Mouse (Mus musculus) neural tube, embryonic 13.5 days (tissue): ENCODE results near the gene Gucy1b2. TPM values are rescaled to one million over a fixed set of nuclear protein-coding genes. Genes with fewer than 3 reads are reported as not detected.

Source experiments
- ATAC-seq: fragments of 200-750 bp; cut with Nextera tagmentation; 2 replicates; pipeline ENCODE4 v1.8.0; 2017; ENCODE audit warnings: low read depth, mild to moderate bottlenecking, moderate TSS enrichment, moderate library complexity
- H3K27ac ChIP-seq: fragments of 300-500 bp; sonication (generic); replicated peaks from 2 replicates; pipeline ENCODE4 v1.5.1; 2015; ENCODE audit warnings: moderate library complexity, mild to moderate bottlenecking, inconsistent platforms
- H3K27me3 ChIP-seq: fragments of 300-500 bp; sonication (generic); 2 replicates; pipeline ENCODE4 v1.6.1; 2015; ENCODE audit warnings: mild to moderate bottlenecking, inconsistent platforms
- H3K36me3 ChIP-seq: fragments of 300-500 bp; sonication (generic); 2 replicates; pipeline ENCODE4 v1.6.1; 2015; ENCODE audit warnings: mild to moderate bottlenecking, inconsistent platforms
- H3K4me1 ChIP-seq: fragments of 300-500 bp; sonication (generic); replicated peaks from 2 replicates; pipeline ENCODE4 v1.6.1; 2015; ENCODE audit warnings: inconsistent platforms
- H3K4me2 ChIP-seq: fragments of 300-500 bp; sonication (generic); 2 replicates; pipeline ENCODE4 v1.6.1; 2015; ENCODE audit warnings: inconsistent platforms, mild to moderate bottlenecking, moderate library complexity
- H3K4me3 ChIP-seq: fragments of 300-500 bp; sonication (generic); 2 replicates; pipeline ENCODE4 v1.5.1; 2015; ENCODE audit warnings: mild to moderate bottlenecking, inconsistent platforms
- H3K9ac ChIP-seq: fragments of 300-500 bp; sonication (generic); 2 replicates; pipeline ENCODE4 v1.6.1; 2015; ENCODE audit warnings: moderate library complexity, mild to moderate bottlenecking, inconsistent platforms
- H3K9me3 ChIP-seq: fragments of 300-500 bp; sonication (generic); 2 replicates; pipeline ENCODE4 v1.6.1; 2016; ENCODE audit warnings: inconsistent platforms
- WGBS: fragments of 180-500 bp; shearing (Covaris S2); methylation state at CpG from one replicate; pipeline ENCODE4 v1.1.7; 2015; 5-methylcytosine and 5-hydroxymethylcytosine counted together
- polyA plus RNA-seq: library from polyadenylated mRNA; unstranded; fragments of >200 nt; fragmentation: Nextera tagmentation; extraction: Ambion mirVana; gene quantifications from 2 replicates; pipeline ENCODE4 v1.2.1, GENCODE M21; 2015

Gucy1b2 gene
- polyA plus RNA-seq, 1 experiment from 2014 or later, result 0.25 TPM

- WGBS, result 33% methylated on average over 6 of the region's 6 CpGs
- Histone ChIP-seq H3K27ac (peak overlapping the region; percentile 62), H3K9me3 (no peaks in the 10 kb centered on the region), H3K36me3 (no peaks in the 10 kb centered on the region), H3K4me3 (no peak overlapping the region), H3K4me2 (peak overlapping the region; percentile 25; the same call in 1 of the 2 replicates), H3K4me1 (peaks cover 23% of the 10 kb centered on the region), H3K9ac (no peak overlapping the region), H3K27me3 (no peaks in the 10 kb centered on the region)
- peak; percentile 53; the same call in 1 of the 2 replicates for ATAC-seq
These were observed 66.9 kb downstream of the Gucy1b2 start for GRCm38 (mm10) chr14:62389064-62389728.

- Histone ChIP-seq H3K27me3 (no peaks in the 10 kb centered on the region), H3K4me3 (no peak overlapping the region), H3K4me1 (0 out of 2 replicates have a peak, but pooled peaks cover under 1% of the 10 kb centered on the region), H3K36me3 (no peaks in the 10 kb centered on the region), H3K9me3 (no peaks in the 10 kb centered on the region), H3K9ac (no peak overlapping the region), H3K4me2 (no peak overlapping the region), H3K27ac (no peak overlapping the region)
- WGBS, result 87% methylated on average over 3 of the region's 3 CpGs
- no peak for ATAC-seq
These were observed 72.2 kb downstream of the Gucy1b2 start for GRCm38 (mm10) chr14:62383786-62384299.

GRCm38 (mm10) chr14:62383109-62383508 lies 73.0 kb downstream of the Gucy1b2 start:
- ATAC-seq, result no peak
- H3K9ac ChIP-seq, result no peak overlapping the region
- 0 out of 2 replicates have a peak, but pooled peaks cover 1% of the 10 kb centered on the region for H3K36me3 ChIP-seq
- no peak overlapping the region for H3K4me2 ChIP-seq
- H3K9me3 ChIP-seq, result no peaks in the 10 kb centered on the region
- H3K4me3 ChIP-seq, result no peak overlapping the region
- 92% methylated on average over 3 of the region's 3 CpGs for WGBS
- H3K27me3 ChIP-seq, result no peaks in the 10 kb centered on the region
- no peak overlapping the region for H3K27ac ChIP-seq
- no peaks in the 10 kb centered on the region for H3K4me1 ChIP-seq

GRCm38 (mm10) chr14:62380606-62381005 lies 75.5 kb downstream of the Gucy1b2 start:
- H3K4me1 ChIP-seq, result 0 out of 2 replicates have a peak, but pooled peaks cover 4% of the 10 kb centered on the region
- peaks cover 12% of the 10 kb centered on the region; the same call in 1 of the 2 replicates for H3K36me3 ChIP-seq
- H3K27me3 ChIP-seq, result no peaks in the 10 kb centered on the region
- H3K4me2 ChIP-seq, result no peak overlapping the region
- ATAC-seq, result no peak
- H3K4me3 ChIP-seq, result no peak overlapping the region
- no peak overlapping the region for H3K9ac ChIP-seq
- H3K9me3 ChIP-seq, result no peaks in the 10 kb centered on the region
- H3K27ac ChIP-seq, result no peak overlapping the region
- WGBS, result 83% methylated on average over 6 of the region's 6 CpGs

- Histone ChIP-seq H3K9ac (no peak overlapping the region), H3K9me3 (no peaks in the 10 kb centered on the region), H3K4me1 (0 out of 2 replicates have a peak, but pooled peaks cover 4% of the 10 kb centered on the region), H3K4me2 (no peak overlapping the region), H3K27me3 (no peaks in the 10 kb centered on the region), H3K36me3 (peaks cover 12% of the 10 kb centered on the region; the same call in 1 of the 2 replicates), H3K27ac (no peak overlapping the region), H3K4me3 (no peak overlapping the region)
- WGBS, result 96% methylated on average over 2 of the region's 2 CpGs
- no peak for ATAC-seq
These were observed 76.7 kb downstream of the Gucy1b2 start for GRCm38 (mm10) chr14:62379391-62379790.

GRCm38 (mm10) chr14:62376115-62376514 lies 80.0 kb downstream of the Gucy1b2 start:
- no peak overlapping the region for H3K4me2 ChIP-seq
- 88% methylated on average over 2 of the region's 2 CpGs for WGBS

GRCm38 (mm10) chr14:62375694-62376093 lies 80.4 kb downstream of the Gucy1b2 start:
- Histone ChIP-seq H3K4me2 (no peak overlapping the region), H3K4me3 (no peak overlapping the region), H3K9me3 (no peaks in the 10 kb centered on the region), H3K9ac (no peak overlapping the region), H3K4me1 (0 out of 2 replicates have a peak, but pooled peaks cover 4% of the 10 kb centered on the region), H3K27ac (no peak overlapping the region), H3K36me3 (peaks cover 12% of the 10 kb centered on the region; the same call in 1 of the 2 replicates), H3K27me3 (no peaks in the 10 kb centered on the region)
- no peak for ATAC-seq

More at GRCm38 (mm10) chr14:62376115-62376514, 80.0 kb downstream of the Gucy1b2 start:
- H3K9ac ChIP-seq, result no peak overlapping the region
- no peak for ATAC-seq
- 0 out of 2 replicates have a peak, but pooled peaks cover 4% of the 10 kb centered on the region for H3K4me1 ChIP-seq
- H3K9me3 ChIP-seq, result no peaks in the 10 kb centered on the region
- H3K27me3 ChIP-seq, result no peaks in the 10 kb centered on the region
- H3K36me3 ChIP-seq, result peaks cover 12% of the 10 kb centered on the region; the same call in 1 of the 2 replicates
- no peak overlapping the region for H3K27ac ChIP-seq
- no peak overlapping the region for H3K4me3 ChIP-seq

GRCm38 (mm10) chr14:62374001-62374400 lies 82.1 kb downstream of the Gucy1b2 start:
- H3K36me3 ChIP-seq, result peaks cover 12% of the 10 kb centered on the region
- no peak overlapping the region for H3K27ac ChIP-seq
- 0 out of 2 replicates have a peak, but pooled peaks cover 4% of the 10 kb centered on the region for H3K4me1 ChIP-seq
- no peak overlapping the region for H3K4me3 ChIP-seq
- H3K9ac ChIP-seq, result no peak overlapping the region
- 86% methylated on average over 10 of the region's 10 CpGs for WGBS
- no peaks in the 10 kb centered on the region for H3K27me3 ChIP-seq
- no peak for ATAC-seq
- H3K9me3 ChIP-seq, result no peaks in the 10 kb centered on the region
- no peak overlapping the region for H3K4me2 ChIP-seq

- ATAC-seq, result no peak
These were observed 85.3 kb downstream of the Gucy1b2 start for GRCm38 (mm10) chr14:62370819-62371218.

GRCm38 (mm10) chr14:62363774-62364173 lies 92.3 kb downstream of the Gucy1b2 start:
- no peak overlapping the region for H3K27ac ChIP-seq
- 94% methylated on average over 2 of the region's 2 CpGs for WGBS
- H3K9ac ChIP-seq, result no peak overlapping the region
- no peaks in the 10 kb centered on the region for H3K4me1 ChIP-seq
- peaks cover 18% of the 10 kb centered on the region for H3K36me3 ChIP-seq
- H3K4me2 ChIP-seq, result no peak overlapping the region
- H3K27me3 ChIP-seq, result no peaks in the 10 kb centered on the region
- no peak for ATAC-seq
- no peaks in the 10 kb centered on the region for H3K9me3 ChIP-seq
- H3K4me3 ChIP-seq, result no peak overlapping the region

More at GRCm38 (mm10) chr14:62370819-62371218, 85.3 kb downstream of the Gucy1b2 start:
- peaks cover 2% of the 10 kb centered on the region; the same call in 1 of the 2 replicates for H3K36me3 ChIP-seq
- H3K4me1 ChIP-seq, result no peaks in the 10 kb centered on the region
- H3K9ac ChIP-seq, result no peak overlapping the region
- no peaks in the 10 kb centered on the region for H3K9me3 ChIP-seq
- 79% methylated on average over 6 of the region's 6 CpGs for WGBS
- no peak overlapping the region for H3K4me3 ChIP-seq
- H3K27me3 ChIP-seq, result no peaks in the 10 kb centered on the region
- no peak overlapping the region for H3K27ac ChIP-seq
- no peak overlapping the region for H3K4me2 ChIP-seq

- no peak overlapping the region for H3K4me2 ChIP-seq
- no peaks in the 10 kb centered on the region for H3K9me3 ChIP-seq
- no peak overlapping the region for H3K4me3 ChIP-seq
- H3K27ac ChIP-seq, result no peak overlapping the region
- no peaks in the 10 kb centered on the region for H3K27me3 ChIP-seq
- no peak overlapping the region for H3K9ac ChIP-seq
- no peaks in the 10 kb centered on the region for H3K4me1 ChIP-seq
- WGBS, result 86% methylated on average over 8 of the region's 8 CpGs
- H3K36me3 ChIP-seq, result peaks cover 18% of the 10 kb centered on the region; the same call in 1 of the 2 replicates
- ATAC-seq, result no peak
These were observed 94.7 kb downstream of the Gucy1b2 start for GRCm38 (mm10) chr14:62361263-62361980.

GRCm38 (mm10) chr14:62355201-62355600 lies 100.9 kb downstream of the Gucy1b2 start:
- no peak overlapping the region for H3K4me2 ChIP-seq
- no peak overlapping the region for H3K9ac ChIP-seq
- no peak for ATAC-seq
- WGBS, result 88% methylated on average over 7 of the region's 7 CpGs
- H3K27me3 ChIP-seq, result no peaks in the 10 kb centered on the region
- H3K4me1 ChIP-seq, result no peaks in the 10 kb centered on the region
- no peaks in the 10 kb centered on the region for H3K9me3 ChIP-seq
- H3K36me3 ChIP-seq, result 0 out of 2 replicates have a peak, but pooled peaks cover 8% of the 10 kb centered on the region
- H3K27ac ChIP-seq, result no peak overlapping the region
- no peak overlapping the region for H3K4me3 ChIP-seq
